Mouse (Mus musculus) midbrain, embryonic 13.5 days (tissue): Measurements from ENCODE around the gene Hspa2. TPM values are rescaled to one million over a fixed set of nuclear protein-coding genes. Genes with fewer than 3 reads are reported as not detected.
"Not testable (repeated sequence)": the region's sequence is repeated elsewhere in the genome, so short reads cannot be mapped to it uniquely, and the experiment has no call there.

Experiments used
- ATAC-seq: fragments of 200-750 bp; cut with Nextera tagmentation; 2 replicates; pipeline ENCODE4 v1.8.0; 2017; ENCODE audit warnings: mild to moderate bottlenecking, moderate TSS enrichment, moderate library complexity
- H3K27ac ChIP-seq: fragments of 300-500 bp; sonication (generic); 2 replicates; pipeline ENCODE4 v1.5.1; 2015; ENCODE audit warnings: inconsistent platforms, mild to moderate bottlenecking, moderate library complexity
- H3K27me3 ChIP-seq: fragments of 300-500 bp; sonication (generic); 2 replicates; pipeline ENCODE4 v1.6.1; 2015; ENCODE audit warnings: mild to moderate bottlenecking, inconsistent platforms
- H3K36me3 ChIP-seq: fragments of 300-500 bp; sonication (generic); 2 replicates; pipeline ENCODE4 v1.6.1; 2015; ENCODE audit warnings: mild to moderate bottlenecking, inconsistent platforms
- H3K4me1 ChIP-seq: fragments of 300-500 bp; sonication (generic); replicated peaks from 2 replicates; pipeline ENCODE4 v1.6.1; 2015; ENCODE audit warnings: inconsistent platforms
- H3K4me2 ChIP-seq: fragments of 300-500 bp; sonication (generic); replicated peaks from 2 replicates; pipeline ENCODE4 v1.6.1; 2015; ENCODE audit warnings: moderate library complexity, mild to moderate bottlenecking, inconsistent platforms
- H3K4me3 ChIP-seq: fragments of 300-500 bp; sonication (generic); replicated peaks from 2 replicates; pipeline ENCODE4 v1.5.1; 2015; ENCODE audit warnings: mild to moderate bottlenecking, inconsistent platforms
- H3K9ac ChIP-seq: fragments of 300-500 bp; sonication (generic); replicated peaks from 2 replicates; pipeline ENCODE4 v1.6.1; 2015; ENCODE audit warnings: mild to moderate bottlenecking, inconsistent platforms
- H3K9me3 ChIP-seq: fragments of 300-500 bp; sonication (generic); 2 replicates; pipeline ENCODE4 v1.6.1; 2016; ENCODE audit warnings: mild to moderate bottlenecking, inconsistent platforms
- WGBS: fragments of 180-500 bp; shearing (Covaris S2); methylation state at CpG from one replicate; pipeline ENCODE4 v1.1.7; 2015; 5-methylcytosine and 5-hydroxymethylcytosine counted together
- polyA plus RNA-seq: library from polyadenylated mRNA; unstranded; fragments of >200 nt; fragmentation: Nextera tagmentation; extraction: Ambion mirVana; gene quantifications from 2 replicates; pipeline ENCODE4 v1.2.1, GENCODE M21; 2015

Hspa2 gene
- polyA plus RNA-seq, 1 experiment from 2014 or later = 5.1 TPM

DNA sequence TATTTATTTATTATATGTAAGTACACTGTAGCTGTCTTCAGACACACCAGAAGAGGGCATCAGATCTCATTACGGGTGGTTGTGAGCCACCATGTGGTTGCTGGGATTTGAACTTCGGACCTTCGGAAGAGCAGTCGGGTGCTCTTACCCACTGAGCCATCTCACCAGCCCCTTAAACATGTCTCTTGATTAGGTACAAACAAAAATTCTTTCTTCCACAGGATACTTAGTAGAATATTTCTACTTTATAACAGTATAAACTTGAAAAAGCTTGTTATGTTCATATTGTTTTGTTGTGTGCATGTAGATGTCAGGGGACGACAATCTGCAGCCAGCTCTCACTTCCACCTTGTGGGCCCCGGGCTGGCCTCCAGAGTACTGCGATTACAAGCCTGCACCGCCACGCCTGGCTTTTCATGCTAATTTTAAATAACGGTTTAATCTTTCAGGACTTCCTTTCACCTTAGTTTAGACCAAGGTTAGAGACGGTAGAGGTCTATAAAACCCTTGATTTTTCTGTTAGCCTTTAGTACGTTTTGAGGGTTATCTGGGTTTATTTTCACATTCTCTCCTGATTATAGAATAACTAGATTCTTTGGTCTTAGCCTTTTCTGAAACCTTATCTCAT is 11.5 kb downstream of the Hspa2 start:
- Histone ChIP-seq H3K4me3 (no peak overlapping the region), H3K9ac (no peak overlapping the region), H3K9me3 (0 out of 2 replicates have a peak, but pooled peaks cover 5% of the 10 kb centered on the region), H3K27ac (no peak overlapping the region), H3K36me3 (no peaks in the 10 kb centered on the region), H3K4me2 (no peak overlapping the region), H3K4me1 (peaks cover 8% of the 10 kb centered on the region), H3K27me3 (peaks cover 13% of the 10 kb centered on the region)
- 91% methylated on average over 12 of the region's 12 CpGs for WGBS
- ATAC-seq = no peak

DNA sequence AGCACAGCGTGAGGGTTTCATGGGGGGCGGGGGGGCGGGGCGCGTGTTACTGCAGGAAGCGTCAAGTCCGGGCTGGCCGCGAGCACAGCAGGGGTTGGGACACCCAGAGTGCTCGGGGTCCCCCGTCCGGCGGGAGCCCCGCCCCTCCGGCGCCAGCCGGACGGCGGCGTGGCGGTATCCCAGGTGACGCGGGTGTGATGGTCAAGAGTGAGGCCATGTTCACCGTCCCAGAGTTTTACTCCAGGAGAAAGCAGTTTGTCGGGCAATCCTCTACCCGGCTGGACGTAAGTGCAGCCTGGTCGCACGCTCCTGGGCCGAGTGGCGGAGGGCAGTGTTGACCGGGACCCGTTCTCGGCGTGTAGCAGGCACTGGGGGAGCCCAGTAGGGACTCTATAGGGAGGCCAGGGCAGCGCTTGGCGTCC is 13.5 kb downstream of the Hspa2 start, which contains the start of gene Ppp1r36:
TSS of gene Ppp1r36 (plus strand) at position 106 of the 422 bp plus-strand sequence.
- Histone ChIP-seq H3K36me3 (no peaks in the 10 kb centered on the region), H3K4me3 (peak within 1 kb of the TSS; percentile 40), H3K27ac (no peak within 1 kb of the TSS), H3K4me1 (peaks cover 8% of the 10 kb centered on the region), H3K9ac (peak within 1 kb of the TSS; percentile 48; the same call in 1 of the 2 replicates), H3K27me3 (peaks cover 13% of the 10 kb centered on the region), H3K4me2 (peak within 1 kb of the TSS; percentile 70), H3K9me3 (0 out of 2 replicates have a peak, but pooled peaks cover 5% of the 10 kb centered on the region)
- WGBS = under 1% methylated on average over 36 of the region's 37 CpGs
- ATAC-seq = peak; percentile 43

DNA sequence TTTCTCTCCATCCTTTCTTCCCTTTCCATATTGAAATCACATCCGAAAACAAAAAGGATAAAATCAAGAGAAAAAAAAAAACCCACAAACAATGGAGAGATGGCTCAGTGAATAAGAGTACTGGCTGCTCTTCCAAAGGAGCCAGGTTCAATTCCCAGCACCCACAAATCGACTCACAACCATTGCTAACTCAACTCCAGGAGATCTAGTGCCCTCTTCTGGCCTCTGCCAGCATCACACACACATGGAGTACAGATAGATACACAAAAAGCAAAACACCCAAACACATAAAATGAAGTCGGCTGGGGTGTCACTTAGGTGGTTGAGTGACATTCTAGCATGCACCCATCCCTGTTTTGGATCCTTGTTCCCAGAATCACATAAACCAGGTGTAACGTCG is 14.4 kb downstream of the Hspa2 start:
- no peak overlapping the region for H3K4me3 ChIP-seq
- no peak overlapping the region for H3K27ac ChIP-seq
- WGBS = 89% methylated on average over 5 of the region's 5 CpGs
- H3K36me3 ChIP-seq = no peaks in the 10 kb centered on the region
- peaks cover 8% of the 10 kb centered on the region for H3K4me1 ChIP-seq
- H3K27me3 ChIP-seq = peaks cover 13% of the 10 kb centered on the region
- H3K4me2 ChIP-seq = no peak overlapping the region
- no peak overlapping the region for H3K9ac ChIP-seq
- 0 out of 2 replicates have a peak, but pooled peaks cover 5% of the 10 kb centered on the region for H3K9me3 ChIP-seq
- no peak for ATAC-seq

DNA sequence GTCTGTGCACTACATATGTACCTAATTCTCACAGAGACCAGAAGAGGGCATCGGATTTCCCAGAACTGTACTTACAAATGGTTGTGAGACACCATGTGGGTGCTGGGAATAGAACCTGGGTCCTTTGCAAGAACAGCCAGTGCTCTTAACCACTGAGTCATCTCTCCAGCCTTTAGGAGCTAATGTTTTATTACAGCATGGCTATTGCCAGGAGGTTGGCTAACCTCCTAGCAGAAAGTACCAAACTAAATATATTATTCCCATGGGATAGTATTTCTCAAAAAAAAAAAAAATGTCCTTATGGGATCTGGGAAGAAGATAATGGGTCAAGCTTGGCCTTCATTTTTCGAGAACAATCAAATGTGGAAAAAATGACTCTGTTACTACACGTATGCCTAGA is 21.3 kb downstream of the Hspa2 start:
- Histone ChIP-seq H3K4me2 (no peak overlapping the region), H3K4me3 (no peak overlapping the region), H3K9ac (no peak overlapping the region), H3K9me3 (no peaks in the 10 kb centered on the region), H3K4me1 (no peaks in the 10 kb centered on the region), H3K36me3 (no peaks in the 10 kb centered on the region), H3K27me3 (no peaks in the 10 kb centered on the region), H3K27ac (no peak overlapping the region)
- 88% methylated on average over 3 of the region's 3 CpGs for WGBS
- no peak for ATAC-seq

DNA sequence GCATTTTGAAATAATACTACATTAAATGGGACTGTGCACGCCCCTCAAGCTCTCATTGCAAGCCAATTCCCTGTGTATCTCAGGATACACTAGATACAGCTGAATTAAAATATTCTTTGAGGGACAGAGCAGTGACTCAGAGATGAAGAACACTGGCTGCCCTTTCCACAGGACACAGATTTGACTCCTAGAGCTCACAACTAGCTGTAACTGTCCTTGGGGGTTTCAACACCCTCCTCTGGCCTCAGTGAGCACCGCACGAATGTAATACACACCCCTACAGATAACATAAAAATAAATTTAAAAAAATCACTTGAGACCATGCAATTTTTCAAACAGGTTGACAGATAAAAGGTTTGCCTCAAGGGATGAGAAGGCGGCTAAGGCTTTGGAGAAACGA is 23.6 kb downstream of the Hspa2 start:
- ATAC-seq = no peak
- no peaks in the 10 kb centered on the region for H3K27me3 ChIP-seq

DNA sequence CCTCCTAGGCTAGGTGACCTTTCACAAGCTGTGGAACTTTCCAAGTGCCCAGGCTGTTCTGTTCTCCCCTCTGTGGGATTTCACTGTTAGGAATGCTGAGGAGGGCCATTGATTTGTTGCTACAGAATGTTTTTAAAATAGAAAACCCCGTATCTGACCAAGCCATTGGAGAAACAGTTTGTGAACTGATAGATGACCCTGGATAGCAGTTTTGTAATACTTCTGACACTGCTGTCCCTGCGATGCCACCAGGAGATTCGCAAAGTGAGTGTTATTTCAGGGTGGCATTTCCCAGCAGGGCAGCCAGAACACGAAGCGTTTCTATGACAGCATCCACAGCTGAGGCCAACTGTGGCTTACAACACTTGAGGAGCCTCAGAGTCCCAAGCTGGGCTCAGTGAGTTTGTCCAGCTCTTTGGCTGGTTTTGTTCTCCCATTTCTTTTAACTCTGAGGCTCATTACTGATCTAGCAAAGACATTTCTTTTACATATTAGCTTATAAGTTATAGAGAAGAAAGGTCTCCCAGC is 27.0 kb downstream of the Hspa2 start:
- no peak for ATAC-seq
- no peak overlapping the region for H3K4me3 ChIP-seq
- no peaks in the 10 kb centered on the region for H3K36me3 ChIP-seq
- no peak overlapping the region for H3K4me2 ChIP-seq
- H3K9ac ChIP-seq = no peak overlapping the region
- H3K27me3 ChIP-seq = peaks cover 19% of the 10 kb centered on the region
- H3K9me3 ChIP-seq = no peaks in the 10 kb centered on the region
- no peak overlapping the region for H3K27ac ChIP-seq
- peaks cover 8% of the 10 kb centered on the region; the same call in 1 of the 2 replicates for H3K4me1 ChIP-seq
- WGBS = 66% methylated on average over 5 of the region's 5 CpGs

More for the DNA sequence above, 23.6 kb downstream of the Hspa2 start:
- Histone ChIP-seq H3K27ac (no peak overlapping the region), H3K9me3 (no peaks in the 10 kb centered on the region), H3K36me3 (no peaks in the 10 kb centered on the region), H3K4me3 (no peak overlapping the region), H3K4me2 (no peak overlapping the region), H3K4me1 (no peaks in the 10 kb centered on the region), H3K9ac (no peak overlapping the region)
- 69% methylated on average over 5 of the region's 5 CpGs for WGBS

DNA sequence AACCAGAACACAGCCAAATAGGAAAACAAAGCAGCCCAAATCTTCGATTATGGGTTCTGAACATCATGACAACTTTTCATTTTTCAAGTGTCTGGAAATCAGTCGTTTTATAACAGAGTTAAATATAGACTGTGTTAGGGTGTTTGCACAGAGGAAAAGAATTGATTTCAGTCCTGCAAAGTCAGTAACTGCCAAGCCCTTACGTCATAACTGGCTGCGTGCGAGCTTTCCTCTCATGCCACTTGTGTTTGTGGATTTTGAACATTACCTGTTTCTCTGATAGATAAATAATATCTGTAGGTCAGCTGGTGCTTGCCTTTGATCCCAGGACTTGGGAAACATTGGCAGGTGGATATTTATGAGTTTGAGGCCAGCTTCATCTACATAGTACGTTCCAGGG is 27.5 kb downstream of the Hspa2 start:
- Histone ChIP-seq H3K4me2 (no peak overlapping the region), H3K4me3 (no peak overlapping the region), H3K9me3 (no peaks in the 10 kb centered on the region), H3K27ac (no peak overlapping the region), H3K4me1 (peaks cover 8% of the 10 kb centered on the region; the same call in 1 of the 2 replicates), H3K27me3 (peaks cover 21% of the 10 kb centered on the region), H3K9ac (no peak overlapping the region), H3K36me3 (no peaks in the 10 kb centered on the region)
- 89% methylated on average over 6 of the region's 6 CpGs for WGBS
- no peak for ATAC-seq

DNA sequence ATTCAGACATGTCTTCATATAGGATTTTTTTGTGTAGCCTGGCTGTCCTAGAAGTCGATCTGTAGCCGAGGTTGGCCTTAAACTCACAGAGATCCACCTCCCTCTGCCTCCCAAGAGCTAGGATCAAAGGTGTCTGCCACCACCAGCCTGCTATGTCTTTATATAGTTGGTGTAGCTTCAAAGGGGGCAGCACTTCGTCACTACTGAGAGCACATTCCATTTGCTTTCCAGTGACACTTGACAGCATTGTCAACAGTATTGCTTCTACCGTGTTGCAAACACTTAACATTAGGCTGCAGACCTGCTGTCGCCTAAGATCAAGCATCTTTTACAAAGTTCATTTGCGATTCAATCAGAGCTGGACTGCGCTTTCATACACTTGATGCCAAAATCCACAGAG is 30.1 kb downstream of the Hspa2 start:
- no peaks in the 10 kb centered on the region for H3K36me3 ChIP-seq
- peaks cover 8% of the 10 kb centered on the region; the same call in 1 of the 2 replicates for H3K4me1 ChIP-seq
- H3K4me3 ChIP-seq = no peak overlapping the region
- H3K27me3 ChIP-seq = peaks cover 21% of the 10 kb centered on the region
- H3K9me3 ChIP-seq = no peaks in the 10 kb centered on the region
- H3K4me2 ChIP-seq = no peak overlapping the region
- H3K27ac ChIP-seq = no peak overlapping the region
- no peak for ATAC-seq
- 36% methylated on average over 7 of the region's 7 CpGs for WGBS
- no peak overlapping the region for H3K9ac ChIP-seq

DNA sequence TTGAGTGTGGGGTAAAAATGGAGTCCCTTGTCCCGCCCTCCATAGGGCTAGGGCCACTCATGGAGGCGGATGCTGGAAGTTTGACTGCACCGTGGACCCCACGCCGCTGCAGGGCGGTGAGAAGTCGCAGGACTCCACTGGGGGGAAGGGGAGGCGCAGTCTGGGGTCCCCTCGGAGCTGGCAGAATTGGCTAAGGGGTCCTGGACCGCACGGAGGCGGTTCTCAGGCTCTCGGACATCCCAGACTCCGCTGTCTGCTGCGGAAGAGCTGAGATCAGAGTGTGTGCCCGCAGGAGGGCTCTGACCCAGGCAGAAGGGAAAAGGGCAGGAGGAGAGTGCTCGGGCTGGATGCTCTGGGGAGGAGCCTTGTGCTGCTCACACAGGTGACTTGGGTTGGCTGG is 31.1 kb downstream of the Hspa2 start:
- Histone ChIP-seq H3K4me2 (peak overlapping the region; percentile 51), H3K4me3 (peak overlapping the region; percentile 26), H3K9ac (peak overlapping the region; percentile 3; the same call in 1 of the 2 replicates), H3K36me3 (no peaks in the 10 kb centered on the region), H3K27me3 (peaks cover 21% of the 10 kb centered on the region), H3K27ac (no peak overlapping the region), H3K4me1 (peaks cover 8% of the 10 kb centered on the region; the same call in 1 of the 2 replicates), H3K9me3 (no peaks in the 10 kb centered on the region)
- no peak for ATAC-seq
- 2% methylated on average over 17 of the region's 17 CpGs for WGBS

DNA sequence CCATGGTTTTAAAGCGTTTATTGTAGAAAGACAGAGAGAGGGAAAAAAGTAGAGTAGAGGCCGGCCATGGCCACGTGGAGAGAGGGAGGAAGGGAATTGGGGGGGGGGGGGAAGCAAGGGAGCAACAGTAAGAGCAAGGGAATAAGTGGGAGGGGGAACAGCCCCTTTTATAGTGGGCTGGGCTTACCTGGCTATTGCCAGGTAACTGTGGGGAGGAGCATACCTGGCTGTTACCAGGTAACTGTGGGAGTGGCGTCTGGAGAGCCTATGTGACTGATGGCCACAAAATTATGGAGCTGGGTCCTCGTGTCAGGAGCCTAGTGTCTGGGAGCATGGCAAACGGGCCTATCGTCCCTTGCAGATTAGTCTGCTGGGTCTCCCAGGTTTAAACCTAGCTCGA is 31.6 kb downstream of the Hspa2 start:
- Histone ChIP-seq H3K9me3 (no peaks in the 10 kb centered on the region), H3K4me1 (peaks cover 8% of the 10 kb centered on the region; the same call in 1 of the 2 replicates), H3K4me2 (peak overlapping the region; percentile 51; the same call in 1 of the 2 replicates), H3K27ac (no peak overlapping the region), H3K27me3 (peaks cover 21% of the 10 kb centered on the region), H3K36me3 (no peaks in the 10 kb centered on the region), H3K4me3 (no peak overlapping the region), H3K9ac (no peak overlapping the region)
- ATAC-seq = no peak
- 44% methylated on average over 8 of the region's 8 CpGs for WGBS

DNA sequence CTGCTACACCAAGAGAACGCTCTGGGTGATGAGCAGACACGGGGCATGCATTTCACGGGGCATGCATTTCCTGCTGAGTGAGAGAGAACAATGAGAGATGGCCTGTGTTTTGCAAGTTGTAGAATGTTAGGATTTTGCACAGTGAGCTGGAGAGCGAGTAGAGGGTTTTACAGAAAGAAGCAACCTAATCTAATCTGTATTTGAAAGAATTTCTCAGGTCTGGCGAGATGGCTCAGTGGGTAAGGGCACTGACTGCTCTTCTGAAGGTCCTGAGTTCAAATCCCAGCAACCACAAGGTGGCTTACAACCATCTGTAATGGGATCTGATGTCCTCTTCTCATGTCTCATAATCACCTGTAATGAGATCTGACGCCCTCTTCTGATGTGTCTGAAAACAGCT is 39.5 kb downstream of the Hspa2 start:
- H3K9ac ChIP-seq, H3K36me3 ChIP-seq, H3K9me3 ChIP-seq, H3K27me3 ChIP-seq, H3K4me1 ChIP-seq, H3K4me2 ChIP-seq, H3K27ac ChIP-seq, H3K4me3 ChIP-seq, ATAC-seq: not testable (repeated sequence)
- 80% methylated on average over 6 of the region's 6 CpGs for WGBS

DNA sequence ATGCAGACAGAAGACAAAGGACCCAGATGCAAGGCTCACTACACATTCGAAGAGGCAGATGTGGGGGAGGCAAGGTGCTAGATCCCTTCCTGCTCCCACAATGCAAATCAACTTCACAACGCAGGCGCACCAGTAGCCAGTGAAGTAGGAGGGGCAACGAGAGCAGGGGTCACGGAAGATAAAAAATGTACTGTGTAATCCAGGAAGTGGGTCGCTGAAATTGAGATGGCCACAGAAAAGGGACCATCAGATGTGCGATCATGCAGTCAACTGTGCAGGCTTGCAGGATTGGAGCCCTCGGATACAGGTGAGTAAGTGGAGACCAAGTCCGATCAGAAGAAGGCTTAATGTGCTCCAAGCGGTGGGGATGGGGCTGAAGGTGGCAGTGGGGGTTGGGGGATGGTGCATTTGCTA is 40.4 kb downstream of the Hspa2 start:
- Histone ChIP-seq H3K9me3 (no peaks in the 10 kb centered on the region), H3K4me2 (no peak overlapping the region), H3K27me3 (no peaks in the 10 kb centered on the region), H3K27ac (no peak overlapping the region), H3K4me1 (no peaks in the 10 kb centered on the region), H3K9ac (no peak overlapping the region), H3K36me3 (no peaks in the 10 kb centered on the region), H3K4me3 (no peak overlapping the region)
- ATAC-seq = no peak
- 69% methylated on average over 10 of the region's 10 CpGs for WGBS
